Mouse (Mus musculus): ENCODE results near the gene Pak1. TPM values are rescaled to one million over a fixed set of nuclear protein-coding genes. Genes with fewer than 3 reads are reported as not detected.
A peak's percentile ranks its signal among the peaks of the same experiment; 100 is the strongest.

The Pak1 gene
- polyA plus RNA-seq (2012; rRNA removed), result 14.6 and 19.2 TPM in 2 replicates

DNA sequence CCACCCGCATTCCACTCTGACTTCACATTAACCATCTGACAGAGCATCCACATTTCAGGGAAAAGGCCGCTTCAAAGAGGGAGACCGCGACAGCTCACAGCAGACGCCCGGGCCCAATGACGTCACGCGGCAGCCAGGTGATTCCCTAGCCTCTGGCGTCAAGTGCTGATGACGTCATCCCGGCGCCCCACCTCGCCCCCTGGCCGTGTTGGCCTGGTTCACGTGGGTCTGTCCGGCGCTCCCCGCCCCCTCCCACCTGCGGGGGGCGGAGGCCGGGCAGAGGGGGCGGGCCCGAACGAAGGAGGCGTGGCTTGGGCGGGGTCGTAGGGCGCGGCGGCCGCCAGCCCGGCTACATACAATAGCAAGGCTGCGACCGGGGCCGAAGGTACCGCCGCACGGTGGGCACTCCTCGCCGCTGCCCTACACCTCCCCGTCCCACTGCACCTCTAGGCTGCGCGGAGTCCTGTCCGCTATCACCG is at the start of gene Pak1:
Gene Pak1, plus strand, starts transcription at position 352 of the 479 bp plus-strand sequence.
- DNase-seq (ENCODE audit: low spot score), result peak; percentile 71

DNA sequence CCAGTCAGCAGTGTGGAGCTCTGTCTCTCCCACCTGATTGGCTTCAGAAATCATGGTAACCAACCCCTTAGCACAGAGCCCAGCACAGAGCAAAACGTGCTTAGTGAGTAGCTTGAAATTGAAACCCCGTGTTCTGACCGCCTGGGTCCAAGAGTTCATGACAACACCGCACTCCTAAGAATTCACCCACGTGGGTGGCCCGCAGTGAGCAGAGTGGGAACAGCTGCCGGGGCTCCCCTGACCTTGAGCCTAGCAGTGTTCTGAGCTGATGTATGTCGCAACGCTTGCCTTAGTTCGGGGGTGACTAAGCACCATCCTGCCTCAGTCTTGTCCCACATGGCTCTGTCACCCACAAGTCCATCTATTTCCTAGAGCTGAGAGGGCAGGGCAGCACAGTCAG is 47.4 kb upstream of the Pak1 start:
- no peak for DNase-seq (ENCODE audit: low spot score)

GRCm38 (mm10) chr7:97741756-97742291 is 46.5 kb upstream of the Pak1 start:
- DNase-seq (ENCODE audit: low spot score), result no peak

DNA sequence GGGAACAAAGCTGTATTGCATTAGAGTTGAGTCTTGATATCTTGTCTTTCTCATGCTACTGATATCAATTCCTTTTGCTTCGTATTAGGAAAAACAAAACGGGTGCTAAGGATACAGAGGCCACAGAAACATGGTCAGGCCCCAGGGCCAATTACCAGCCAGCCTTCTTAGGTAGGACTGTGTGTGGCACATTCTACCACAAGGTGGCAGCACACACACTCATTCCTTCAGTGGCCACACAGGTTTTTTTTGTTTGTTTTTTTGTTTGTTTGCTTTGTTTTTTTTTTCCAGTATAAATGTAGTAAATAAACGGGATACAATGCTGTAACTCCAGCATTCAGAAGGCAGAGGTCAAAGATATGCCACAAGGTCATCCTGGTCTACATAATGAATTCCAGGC is 43.0 kb upstream of the Pak1 start:
- DNase-seq (ENCODE audit: low spot score), result no peak

- no peak for DNase-seq (ENCODE audit: low spot score)
These were observed 41.1 kb upstream of the Pak1 start for GRCm38 (mm10) chr7:97747176-97747707.

- peak; percentile 66 for DNase-seq (ENCODE audit: low spot score)
These were observed 40.4 kb upstream of the Pak1 start for GRCm38 (mm10) chr7:97747787-97748497.

- DNase-seq (ENCODE audit: low spot score), result no peak
These were observed 39.7 kb upstream of the Pak1 start for GRCm38 (mm10) chr7:97748527-97749206.

- no peak for DNase-seq (ENCODE audit: low spot score)
These were observed 38.8 kb upstream of the Pak1 start for GRCm38 (mm10) chr7:97749207-97750190.

GRCm38 (mm10) chr7:97756967-97757881 is 31.1 kb upstream of the Pak1 start:
- DNase-seq (ENCODE audit: low spot score), result no peak

DNA sequence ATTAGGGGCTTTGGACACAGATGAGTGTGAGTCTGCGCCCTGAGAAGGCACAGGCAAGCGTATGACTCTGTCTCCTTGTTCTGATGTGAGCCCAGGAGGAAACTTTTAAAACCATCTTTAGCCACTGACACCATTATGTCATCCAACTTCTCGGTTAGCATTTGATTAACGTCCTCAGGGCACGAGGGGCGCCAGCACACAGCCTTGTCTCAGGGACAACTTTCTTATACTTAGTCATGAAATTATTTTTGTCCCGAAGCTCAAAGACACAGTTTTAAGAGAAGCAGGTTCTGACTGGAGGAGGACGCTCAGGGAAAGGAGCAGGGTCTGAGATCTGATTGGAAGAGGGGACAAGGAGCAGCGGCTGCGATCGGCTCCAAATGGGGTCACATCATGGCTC is 23.8 kb upstream of the Pak1 start:
- no peak for DNase-seq (ENCODE audit: low spot score)

DNA sequence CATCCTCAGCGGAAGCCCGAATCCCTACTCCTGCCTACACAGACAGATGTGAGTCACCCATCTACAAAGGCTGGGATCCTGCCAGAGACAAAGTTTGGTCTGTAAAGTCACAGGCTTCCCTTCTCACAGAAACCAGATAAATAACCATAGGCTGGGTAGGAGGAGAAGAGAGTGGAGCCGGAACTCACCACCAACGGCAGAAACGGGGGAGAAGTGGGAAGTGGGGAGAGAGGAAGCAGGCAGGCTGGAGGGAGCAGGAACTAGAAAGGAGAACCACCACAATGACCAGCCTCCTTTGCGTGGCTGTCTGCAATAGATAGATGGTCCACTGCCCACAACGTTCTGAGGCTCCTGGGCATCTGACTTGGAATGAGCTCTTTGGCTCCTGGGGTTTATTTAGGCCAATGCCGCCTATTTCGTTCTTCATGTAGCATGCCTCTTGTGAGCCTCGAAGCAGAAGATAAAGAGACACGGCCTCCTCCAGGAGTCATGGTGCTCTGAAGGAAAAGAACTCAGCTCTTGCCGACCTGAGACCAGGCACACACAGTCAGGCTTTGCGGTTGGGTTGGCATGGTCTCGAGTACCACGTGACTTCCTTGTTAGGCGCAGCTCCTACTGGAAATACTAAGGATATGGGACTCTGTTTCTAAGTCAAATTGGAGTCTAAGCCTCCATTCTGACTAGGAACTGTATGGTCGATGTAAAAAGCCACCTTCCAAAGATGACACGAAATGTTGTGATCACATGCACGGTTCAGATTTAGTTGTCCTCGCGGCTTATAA is 23.0 kb upstream of the Pak1 start:
- DNase-seq (ENCODE audit: low spot score), result no peak

DNA sequence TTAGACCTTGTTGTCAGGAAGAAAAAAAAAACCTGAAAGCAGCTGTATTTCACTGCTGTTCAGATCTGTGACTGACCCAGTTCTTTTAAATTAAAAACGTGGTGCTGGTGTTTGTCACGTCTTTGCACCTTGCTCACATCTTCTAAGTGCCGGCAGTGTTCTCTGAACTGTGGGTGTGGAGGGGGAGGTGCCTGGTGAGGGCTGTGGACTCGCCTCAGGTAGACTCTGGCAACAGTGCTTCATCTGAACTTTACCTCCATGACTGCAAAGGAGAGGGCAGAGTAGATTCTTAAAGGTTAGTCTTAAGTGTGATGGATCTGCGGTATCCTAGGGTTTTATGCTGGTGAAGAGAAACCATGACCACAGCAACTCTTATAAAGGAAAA is 22.4 kb upstream of the Pak1 start:
- DNase-seq (ENCODE audit: low spot score), result no peak

DNA sequence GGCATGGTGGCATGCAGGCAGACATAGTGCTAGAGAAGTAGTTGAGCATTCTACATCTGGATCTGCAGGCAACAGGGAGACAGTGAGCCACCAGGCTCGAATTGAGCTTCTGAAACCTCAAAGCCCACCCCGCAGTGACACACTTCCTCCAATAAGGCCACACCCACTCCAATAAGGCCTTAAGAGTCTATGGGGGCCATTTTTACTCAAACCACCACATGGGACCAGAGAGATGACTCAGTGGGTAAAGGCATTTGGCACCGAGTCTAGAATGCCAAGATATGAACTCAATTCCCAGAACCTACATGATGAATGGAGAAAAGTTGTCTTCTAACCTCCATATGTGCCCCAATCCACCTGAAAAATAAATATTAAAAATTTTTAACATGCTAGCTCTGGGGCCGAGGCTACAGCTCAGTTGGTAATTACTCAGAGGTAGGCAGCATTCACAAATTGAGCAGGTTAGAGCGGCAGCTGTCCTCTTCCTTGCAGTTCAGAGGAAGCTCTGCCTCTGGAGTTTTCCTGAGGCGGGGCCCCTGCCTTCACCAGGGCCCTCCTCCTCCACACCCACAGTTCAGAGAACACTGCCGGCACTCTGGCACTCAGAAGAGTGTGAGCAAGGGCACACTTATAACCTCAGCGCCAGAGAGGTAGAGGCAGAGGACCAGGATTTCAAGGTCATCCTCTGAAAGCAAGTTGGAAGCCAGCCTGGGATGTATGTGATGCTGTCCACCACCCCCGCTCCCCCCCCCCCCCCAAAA is 21.8 kb upstream of the Pak1 start:
- no peak for DNase-seq (ENCODE audit: low spot score)

GRCm38 (mm10) chr7:97767841-97768240 is 20.5 kb upstream of the Pak1 start:
- DNase-seq (ENCODE audit: low spot score), result no peak

DNA sequence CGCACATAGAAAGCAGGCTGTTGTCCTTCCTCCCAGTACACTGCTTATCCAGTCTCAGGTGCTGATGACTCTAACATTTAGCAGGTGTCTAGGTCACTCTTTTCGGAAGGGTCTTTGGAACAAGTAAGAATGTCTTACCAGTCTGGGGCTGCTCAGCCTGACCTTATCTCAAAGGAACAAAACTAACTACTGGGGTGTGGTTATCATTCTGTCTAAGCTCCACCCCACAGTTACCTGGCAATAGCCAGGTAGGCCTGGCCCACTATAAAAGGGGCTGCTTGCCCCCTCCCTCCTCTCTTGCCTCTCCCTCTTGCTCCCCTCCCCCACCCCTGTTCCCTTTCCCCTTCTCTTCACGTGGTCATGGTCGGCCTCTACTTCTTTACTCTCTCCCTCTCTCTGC is 19.3 kb upstream of the Pak1 start:
- no peak for DNase-seq (ENCODE audit: low spot score)

DNA sequence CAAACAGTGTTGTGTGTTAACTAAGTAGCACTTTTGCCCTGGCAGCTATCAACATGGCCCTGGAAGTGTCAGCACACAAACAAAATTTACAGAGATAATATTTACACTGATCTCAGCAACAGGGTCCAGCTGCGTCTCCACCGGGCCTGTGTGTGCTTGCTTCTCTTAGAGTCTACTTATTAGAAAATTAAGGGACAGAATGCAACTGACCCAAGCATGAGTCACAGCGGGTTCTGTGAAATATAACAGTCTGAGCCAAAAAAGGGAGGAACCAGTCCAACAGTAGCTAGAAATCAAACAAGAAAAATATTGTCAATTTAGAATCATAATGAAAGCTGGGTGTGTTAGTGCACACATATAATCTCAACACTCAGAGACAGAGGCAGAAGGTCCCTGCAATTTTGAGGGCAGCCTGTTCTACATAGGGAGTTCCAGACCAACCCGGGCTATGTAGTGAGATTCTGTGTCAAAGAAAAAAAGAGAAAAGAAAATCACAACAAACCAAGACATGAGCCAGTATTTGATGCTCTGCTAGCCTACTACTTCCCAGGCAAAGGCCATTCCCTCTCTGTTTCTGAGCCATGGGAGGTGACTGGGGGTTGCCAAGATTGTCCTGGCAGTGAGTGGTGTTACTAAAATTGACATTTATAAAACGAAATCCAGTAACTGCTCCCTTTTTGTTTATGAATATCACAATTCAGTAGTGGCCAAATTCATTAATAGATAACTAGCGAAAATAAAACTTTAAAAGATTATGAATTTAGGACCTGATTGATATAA is 17.3 kb upstream of the Pak1 start:
- no peak for DNase-seq (ENCODE audit: low spot score)

GRCm38 (mm10) chr7:97775380-97775779 is 13.0 kb upstream of the Pak1 start:
- DNase-seq (ENCODE audit: low spot score), result no peak

DNA sequence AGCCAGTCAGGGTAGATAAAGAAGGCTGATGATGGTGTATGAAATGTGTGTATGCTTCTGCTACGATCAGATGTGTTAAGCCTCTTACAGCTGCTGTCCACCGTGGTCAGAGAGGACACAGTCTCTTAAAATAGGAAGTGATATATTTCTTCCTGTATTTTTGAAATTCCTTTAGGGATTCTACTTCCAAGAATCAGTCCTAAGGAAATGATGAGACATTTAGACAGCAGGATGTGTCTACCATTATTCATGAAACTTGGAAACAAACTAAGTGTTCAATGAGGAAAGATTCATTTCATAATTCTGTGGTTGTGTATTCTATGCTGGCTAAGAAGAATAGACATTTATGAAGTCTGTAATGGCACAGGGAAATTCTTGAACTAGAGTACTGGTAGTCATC is 12.4 kb upstream of the Pak1 start:
- no peak for DNase-seq (ENCODE audit: low spot score)
